Mouse (Mus musculus): ENCODE data around the gene Mgrn1.

GRCm38 (mm10) chr16:4839552-4839951, 46.5 kb upstream of the Mgrn1 start:
- TF ChIP-seq CTCF (IDR thresholded peaks at IDR 0.05; ENCODE audit: low read depth, low read length) (no peak), POLR2A (IDR thresholded peaks at IDR 0.05; ENCODE audit: borderline replicate concordance, low read depth, low read length) (no peak)

All from bone marrow macrophage, adult 2 months (primary cell).